Mouse (Mus musculus) liver, adult 2 months (tissue): ENCODE results near the gene Fbxl5.

ENCODE experiments used
- CTCF ChIP-seq: fragments of 200-500 bp; IDR thresholded peaks from 2 replicates; pipeline ENCODE4 v1.5.1; 2011; ENCODE audit warnings: low read depth, low read length, control low read depth
- POLR2A ChIP-seq: fragments of 200-500 bp; IDR thresholded peaks from 2 replicates; pipeline ENCODE4 v1.6.1; 2011; ENCODE audit warnings: low read length, control low read depth; ENCODE audit not compliant: insufficient read depth; ENCODE audit errors: extremely low read depth

- TF ChIP-seq CTCF (no peak), POLR2A (no peak)
These were observed 45.0 kb downstream of the Fbxl5 start for GRCm38 (mm10) chr5:43776407-43776806.
